Mouse (Mus musculus) stomach, postnatal 0 days (tissue): ENCODE results near the gene Klrb1b.

Experiments used
- CTCF ChIP-seq: IDR thresholded peaks from 2 replicates; pipeline ENCODE4 v1.5.1; 2016; ENCODE audit warnings: antibody characterized with exemption, low read depth, mild to moderate bottlenecking, moderate library complexity
- EP300 ChIP-seq: optimal IDR thresholded peaks from 2 replicates; pipeline ENCODE3; 2016; ENCODE audit warnings: antibody characterized with exemption

GRCm38 (mm10) chr6:128818083-128818802 lies 7.9 kb downstream of the Klrb1b start:
- TF ChIP-seq EP300 (no peak), CTCF (no peak)
